Mouse (Mus musculus) adrenal gland (tissue): ENCODE measurements around the gene Gm7030.
"Not testable (repeated sequence)": the region's sequence is repeated elsewhere in the genome, so short reads cannot be mapped to it uniquely, and the experiment has no call there.

Source experiments
- intact Hi-C: fragments of 180-260 bp; cut with DNase I; formaldehyde crosslinking; loops from one replicate; pipeline ENCODE4 v1.15.1; 2025
- long read RNA-seq, 2 experiments: library from polyadenylated mRNA; unstranded; transcript quantifications; one replicate each; pipeline ENCODE4 v2.0.0; 2020; ENCODE audit warnings: borderline replicate concordance in 1 of 2; ENCODE audit not compliant: insufficient replicate concordance in 1 of 2

Gene Gm7030
- long read RNA-seq, experiment 1, partial matches to known transcripts, result 0 of 1 reads
- long read RNA-seq, experiment 1, other reads (novel, unspliced or antisense), result 1 of 1 reads
- long read RNA-seq, experiment 2, result 0 reads

GRCm38 (mm10) chr17:36128968-36129817 is at the start of gene Gm7030:
Gene Gm7030, minus strand, starts transcription at chr17:36129425.
- intact Hi-C loops, result not testable (repeated sequence)

GRCm38 (mm10) chr17:36178938-36179337 is 49.7 kb upstream of the Gm7030 start:
- intact Hi-C loops, result not testable (repeated sequence)

DNA sequence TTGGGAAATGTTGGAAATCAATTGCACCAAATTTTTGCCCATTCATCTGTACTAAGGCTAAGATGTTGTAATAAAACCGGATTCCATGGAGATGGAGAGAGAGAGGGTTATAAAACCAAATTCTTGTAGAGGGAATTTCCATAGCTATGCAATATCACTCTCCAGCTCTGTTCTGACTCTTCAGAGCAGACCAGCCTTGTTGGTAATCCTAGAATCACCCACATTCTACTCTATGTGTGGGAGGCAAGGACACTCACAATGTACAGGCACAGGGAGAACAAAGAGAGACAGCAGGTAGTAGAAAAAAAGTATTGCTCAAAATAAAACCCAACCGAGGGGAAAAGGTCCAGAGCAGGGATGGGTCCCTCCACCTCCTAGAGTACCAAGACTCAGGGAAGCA is 46.9 kb upstream of the Gm7030 start:
- intact Hi-C loops, result not testable (repeated sequence)

DNA sequence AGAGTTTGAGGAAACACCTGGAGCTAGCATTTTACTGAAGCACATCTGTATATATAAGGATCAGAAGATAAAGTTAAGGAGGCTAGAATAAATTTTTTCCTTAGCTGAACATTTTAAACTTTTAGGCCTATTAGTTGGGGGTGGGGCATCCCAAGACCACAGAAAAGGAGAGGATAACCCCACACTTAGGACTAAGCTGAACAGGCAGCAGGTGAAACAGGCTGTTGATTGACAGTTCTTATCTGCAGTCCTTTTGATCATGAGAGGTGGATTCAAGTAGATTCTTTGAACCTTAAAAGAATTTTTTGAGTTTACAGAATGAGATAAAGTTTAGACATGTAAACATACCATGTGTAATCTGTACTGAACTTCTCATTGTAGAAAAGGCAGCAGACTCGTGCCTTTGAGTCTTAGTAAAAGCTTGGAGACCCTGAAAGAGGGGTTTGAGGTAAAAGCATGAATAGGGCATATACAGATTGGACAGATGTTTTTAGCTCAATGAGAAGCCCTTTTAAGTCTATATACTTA is 41.1 kb upstream of the Gm7030 start:
- intact Hi-C loops, result no loop called here

DNA sequence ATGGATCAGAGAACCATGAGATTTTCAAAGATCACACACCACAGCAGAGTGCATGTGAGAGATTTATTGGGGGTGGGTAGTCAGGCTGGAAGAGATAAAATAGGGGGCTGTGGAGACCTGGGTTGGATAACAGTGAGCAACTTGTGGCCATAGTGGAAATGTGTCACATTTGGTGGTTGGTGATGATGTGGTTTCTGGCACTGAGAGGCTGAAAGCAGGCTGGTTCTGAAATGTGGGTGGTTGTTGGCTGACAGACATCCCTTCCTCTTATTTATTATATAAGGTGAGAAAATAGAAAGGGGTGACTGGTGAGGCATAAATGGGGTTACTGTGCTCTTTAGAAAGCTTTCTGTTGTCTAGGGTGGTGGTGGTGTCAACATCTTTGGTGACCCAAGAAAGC is 40.5 kb upstream of the Gm7030 start:
- intact Hi-C loops, result no loop called here

GRCm38 (mm10) chr17:36169094-36169493 is 39.9 kb upstream of the Gm7030 start:
- intact Hi-C loops, result not testable (repeated sequence)

- intact Hi-C loops, result no loop called here
Observed at GRCm38 (mm10) chr17:36168039-36168652, 38.9 kb upstream of the Gm7030 start, which contains the start of gene Gm8909. Gene Gm8909, minus strand, starts transcription at chr17:36168537.

DNA sequence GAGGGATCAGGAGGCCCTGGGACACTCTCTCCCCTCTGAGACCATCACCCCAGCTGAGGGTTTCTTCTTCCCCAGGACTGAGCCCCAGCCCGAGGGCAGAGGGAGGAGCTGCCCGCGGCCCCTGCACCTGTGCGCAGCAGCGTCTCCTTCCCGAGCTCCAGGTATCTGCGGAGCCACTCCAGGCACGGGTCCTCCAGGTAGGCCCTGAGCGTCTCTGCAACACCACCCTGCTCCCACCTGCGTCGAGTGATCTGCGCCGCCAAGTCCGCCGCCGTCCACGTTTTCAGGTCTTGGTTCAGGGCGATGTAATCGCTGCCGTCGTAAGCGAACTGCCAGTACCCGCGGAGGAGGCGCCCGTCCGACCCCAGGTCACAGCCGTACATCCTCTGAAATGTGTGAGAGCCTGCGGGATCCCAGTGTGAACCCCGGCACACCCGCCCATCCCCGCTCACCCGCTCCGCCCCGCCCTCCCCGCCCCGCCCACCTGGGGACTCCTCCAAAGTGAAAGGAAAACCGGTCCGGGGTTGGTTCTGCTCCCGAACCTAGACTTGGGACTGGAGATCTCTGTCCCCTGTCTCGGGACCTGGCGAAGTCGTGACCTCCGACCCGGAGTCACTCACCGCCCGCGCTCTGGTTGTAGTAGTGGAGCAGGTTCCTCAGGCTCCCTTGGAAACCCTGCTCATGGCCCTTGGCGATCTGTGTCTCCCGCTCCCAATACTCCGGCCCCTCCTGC is 38.2 kb upstream of the Gm7030 start:
- intact Hi-C loops, result no loop called here

DNA sequence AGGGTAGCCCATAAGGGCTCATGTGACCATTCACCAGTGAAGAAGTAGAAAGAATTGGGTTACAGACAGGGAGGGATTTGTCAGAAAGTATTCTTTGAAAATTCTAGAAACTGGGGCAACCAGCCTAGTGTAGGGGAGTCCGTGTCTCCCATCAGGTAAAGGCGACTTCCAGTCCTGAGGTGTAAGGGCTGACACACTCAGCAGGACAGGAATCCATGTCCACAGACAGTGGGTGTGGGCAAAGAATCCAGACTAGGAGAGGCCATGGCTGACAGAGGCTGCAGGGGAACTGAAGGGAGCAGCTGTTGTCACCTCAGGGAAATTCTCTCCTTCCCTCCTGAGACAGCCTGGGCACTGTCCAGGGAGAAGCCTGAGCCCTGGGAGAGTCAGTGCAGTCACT is 37.7 kb upstream of the Gm7030 start:
- intact Hi-C loops, result not testable (repeated sequence)

GRCm38 (mm10) chr17:36161129-36162051 is 32.2 kb upstream of the Gm7030 start:
- intact Hi-C loops, result no loop called here

- intact Hi-C loops, result not testable (repeated sequence)
Observed at GRCm38 (mm10) chr17:36158264-36158663, 29.0 kb upstream of the Gm7030 start.

DNA sequence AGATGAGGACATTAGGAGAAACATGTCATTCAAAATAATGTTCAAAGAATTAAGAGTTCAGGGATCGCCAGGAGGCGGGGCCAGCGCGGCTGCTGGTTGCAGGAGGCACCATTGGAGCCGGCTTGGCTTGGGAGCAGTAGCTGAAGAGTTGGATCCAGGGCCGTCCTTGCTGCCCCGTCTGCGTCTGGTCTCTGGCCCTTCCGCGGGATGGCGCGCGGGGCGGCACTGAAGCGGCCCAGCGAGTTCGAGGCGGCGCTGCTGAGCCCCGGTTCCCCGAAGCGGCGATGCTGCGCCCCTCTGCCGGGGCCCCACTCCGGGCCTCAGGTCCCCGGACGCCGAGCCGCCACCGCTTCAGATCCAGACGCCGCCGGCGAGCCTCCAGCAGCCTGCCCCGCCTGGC is 28.6 kb upstream of the Gm7030 start:
- intact Hi-C loops, result not testable (repeated sequence)

GRCm38 (mm10) chr17:36154271-36155149 is 25.3 kb upstream of the Gm7030 start:
- intact Hi-C loops, result no loop called here

DNA sequence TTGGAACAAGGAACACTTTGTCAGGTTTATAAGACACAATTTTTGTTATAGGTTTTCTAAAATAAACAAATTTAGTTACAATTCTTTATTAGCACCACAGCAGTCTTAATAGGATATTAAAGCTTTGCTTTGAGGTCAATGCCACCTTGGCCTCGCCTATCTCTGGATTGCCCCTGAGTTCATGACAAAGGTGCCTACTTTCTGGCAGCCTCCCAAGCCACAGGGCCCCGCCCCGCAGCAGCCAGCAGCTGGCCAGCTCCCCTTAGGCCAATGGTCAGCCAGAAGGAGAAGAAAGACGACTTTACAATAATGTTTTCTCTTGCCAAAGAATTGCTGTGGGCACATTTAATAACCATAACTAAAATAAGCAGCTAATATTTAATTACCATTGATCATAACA is 22.0 kb upstream of the Gm7030 start:
- intact Hi-C loops, result not testable (repeated sequence)

DNA sequence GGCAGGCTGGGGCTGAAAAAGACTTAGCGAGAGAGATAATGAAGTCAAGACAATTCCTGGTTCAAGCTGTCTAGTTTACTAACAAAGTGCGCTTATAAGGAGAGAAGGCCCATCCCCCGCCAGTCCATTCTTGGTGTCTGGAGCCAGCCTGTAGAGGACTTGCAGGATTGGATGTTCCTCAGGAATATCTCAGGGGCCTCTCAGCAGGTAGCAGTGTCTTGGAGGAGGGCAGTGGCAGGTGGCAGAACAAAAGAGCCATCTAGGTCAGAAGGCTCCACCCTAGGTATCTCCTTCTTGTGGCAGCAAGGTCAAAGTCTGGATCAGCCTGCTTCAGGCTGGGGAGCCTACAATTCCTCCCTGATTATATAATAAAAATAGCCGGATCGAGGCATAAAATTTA is 19.2 kb upstream of the Gm7030 start:
- intact Hi-C loops, result not testable (repeated sequence)

DNA sequence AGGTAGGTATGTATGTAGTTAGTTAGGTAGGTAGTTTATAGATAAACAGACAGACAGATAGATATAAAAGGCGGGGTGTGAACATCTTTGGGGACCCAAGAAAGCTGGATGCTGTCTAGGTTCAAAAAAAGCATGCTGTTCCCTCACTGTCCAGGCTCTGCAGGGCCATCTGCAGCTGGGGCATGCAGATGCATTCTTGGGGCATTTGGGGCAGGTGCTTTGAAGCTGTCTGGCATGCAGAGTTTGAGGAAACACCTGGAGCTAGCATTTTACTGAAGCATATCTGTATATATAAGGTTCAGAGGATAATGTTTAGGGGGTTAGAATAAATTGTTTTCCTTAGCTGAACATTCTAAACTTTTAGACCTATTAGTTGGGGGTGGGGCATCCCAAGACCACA is 17.7 kb upstream of the Gm7030 start:
- intact Hi-C loops, result not testable (repeated sequence)

DNA sequence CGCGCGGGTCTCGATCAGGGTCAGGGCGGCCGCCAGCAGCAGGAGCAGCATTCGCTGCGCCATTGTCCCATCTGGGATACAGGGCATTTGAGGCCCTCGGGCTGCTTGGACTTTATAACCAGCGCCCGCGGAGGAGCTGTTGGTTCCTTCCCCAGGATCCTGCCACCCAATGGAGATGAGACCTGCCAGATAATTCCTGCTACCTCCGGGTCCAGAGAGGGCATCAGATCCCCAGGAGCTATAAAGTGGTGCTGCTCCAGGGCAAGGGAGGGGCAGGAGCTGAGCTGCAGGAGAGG is 16.6 kb upstream of the Gm7030 start:
- intact Hi-C loops, result not testable (repeated sequence)

GRCm38 (mm10) chr17:36145111-36145860 is 16.1 kb upstream of the Gm7030 start:
- intact Hi-C loops, result no loop called here
